Mouse (Mus musculus): ENCODE measurements around the gene Pet100. TPM values are rescaled to one million over a fixed set of nuclear protein-coding genes. Genes with fewer than 3 reads are reported as not detected.
A peak's percentile ranks its signal among the peaks of the same experiment; 100 is the strongest.

Gene Pet100
- polyA plus RNA-seq, 1 experiment from 2014 or later, result 91.2 TPM

DNA sequence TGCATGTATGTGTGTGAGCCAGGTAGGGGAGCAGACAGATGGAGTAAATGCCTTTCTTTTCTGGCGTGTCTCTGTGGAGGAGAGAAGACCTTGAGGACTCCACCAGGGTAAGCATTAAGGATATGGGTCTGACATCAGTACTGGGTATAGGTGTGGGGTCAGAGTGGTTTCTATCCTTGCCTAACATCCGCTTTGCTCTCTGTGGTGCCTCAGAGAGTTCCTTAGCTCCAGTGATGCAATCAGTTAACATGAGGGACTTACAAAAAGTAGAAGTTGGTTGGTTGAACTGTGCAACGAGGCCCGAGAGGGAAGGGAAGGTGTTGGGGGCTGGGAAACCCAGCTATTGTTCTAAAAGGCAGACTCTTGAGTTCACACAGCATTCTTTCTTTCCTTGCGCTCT is 43.1 kb downstream of the Pet100 start:
- DNase-seq, result peak; percentile 24
- H3K27me3 ChIP-seq (ENCODE audit: insufficient read depth, low read length), result no peaks in the 10 kb centered on the region
- no peak overlapping the region for H3K9ac ChIP-seq (replicated peaks)
- H3K4me1 ChIP-seq (ENCODE audit: insufficient read depth), result no peaks in the 10 kb centered on the region
- H3K36me3 ChIP-seq (replicated peaks; ENCODE audit: insufficient read depth, low read length), result no peaks in the 10 kb centered on the region
- H3K9me3 ChIP-seq (ENCODE audit: low read length), result no peaks in the 10 kb centered on the region
- TF ChIP-seq CTCF (IDR thresholded peaks at IDR 0.05; ENCODE audit: low read depth) (no peak), EP300 (IDR thresholded peaks at IDR 0.05; ENCODE audit: low read depth) (peak; percentile 54; the same call in 1 of the 2 replicates)
- H3K27ac ChIP-seq (ENCODE audit: low read depth), result peak overlapping the region; percentile 82
- 36% methylated on average over 5 of the region's 5 CpGs for WGBS (ENCODE audit: insufficient replicate concordance)
- peak overlapping the region; percentile 32; the same call in 1 of the 2 replicates for H3K4me2 ChIP-seq (ENCODE audit: low read depth, low read length)
- no peak overlapping the region for H3K4me3 ChIP-seq (ENCODE audit: low read depth, low read length)
- ATAC-seq, result peak; percentile 76

DNA sequence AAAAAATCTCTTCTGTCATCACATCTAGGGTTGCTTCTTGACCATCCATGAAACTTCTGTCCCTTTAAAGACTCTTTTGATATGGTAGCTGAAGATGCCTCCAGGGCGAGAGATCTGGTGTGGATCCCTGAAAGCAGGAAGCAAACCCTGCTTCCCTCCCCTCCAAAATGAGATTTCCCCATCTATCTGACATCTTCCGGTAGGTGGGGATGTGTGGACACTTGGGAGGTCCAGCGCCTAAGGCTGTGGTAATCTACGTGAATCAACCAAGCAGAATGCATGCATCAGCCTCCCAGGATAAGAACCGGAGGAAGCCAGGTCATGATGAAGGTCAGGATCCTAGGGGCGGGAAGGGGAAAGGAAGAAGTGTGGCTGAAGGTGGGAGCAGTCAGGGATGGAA is 44.2 kb downstream of the Pet100 start, which contains the start of gene Mcemp1:
Mcemp1 (plus strand) TSS at position 248 of the 400 bp plus-strand sequence.
- peak within 1 kb of the TSS; percentile 37 for H3K4me3 ChIP-seq (ENCODE audit: low read depth, low read length)
- no peak for TF ChIP-seq EP300 (IDR thresholded peaks at IDR 0.05; ENCODE audit: low read depth)
- no peak for TF ChIP-seq CTCF (IDR thresholded peaks at IDR 0.05; ENCODE audit: low read depth)

DNA sequence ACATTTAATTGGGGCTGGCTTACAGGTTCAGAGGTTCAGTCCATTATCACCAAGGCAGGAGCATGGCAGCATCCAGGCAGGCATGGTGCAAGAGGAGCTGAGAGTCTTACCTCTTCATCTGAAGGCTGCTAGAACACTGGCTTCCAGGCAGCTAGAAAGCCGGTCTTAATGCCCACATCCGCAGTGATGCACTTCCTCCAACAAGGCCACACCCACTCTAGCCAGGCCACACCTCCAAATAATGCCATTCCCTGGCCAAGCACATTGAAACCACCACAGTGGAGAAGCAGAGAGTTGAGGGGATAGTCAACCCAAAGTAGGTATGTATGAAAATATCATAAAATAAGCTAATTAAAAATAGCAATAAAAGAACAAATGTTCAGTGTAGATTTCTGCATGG is 49.0 kb downstream of the Pet100 start:
- 56% methylated on average over 2 of the region's 2 CpGs for WGBS (ENCODE audit: insufficient replicate concordance)
- ATAC-seq, result no peak
- no peak overlapping the region for H3K27ac ChIP-seq (ENCODE audit: low read depth)
- H3K4me1 ChIP-seq (ENCODE audit: insufficient read depth), result peaks cover 3% of the 10 kb centered on the region; the same call in 1 of the 2 replicates
- H3K9ac ChIP-seq (replicated peaks), result no peak overlapping the region
- H3K27me3 ChIP-seq (ENCODE audit: insufficient read depth, low read length), result no peaks in the 10 kb centered on the region
- TF ChIP-seq CTCF (IDR thresholded peaks at IDR 0.05; ENCODE audit: low read depth), result no peak
- no peak for TF ChIP-seq EP300 (IDR thresholded peaks at IDR 0.05; ENCODE audit: low read depth)
- H3K4me2 ChIP-seq (ENCODE audit: low read depth, low read length), result peak overlapping the region; percentile 49; the same call in 1 of the 2 replicates
- DNase-seq, result peak; percentile 60
- no peak overlapping the region for H3K4me3 ChIP-seq (ENCODE audit: low read depth, low read length)
- no peaks in the 10 kb centered on the region for H3K36me3 ChIP-seq (replicated peaks; ENCODE audit: insufficient read depth, low read length)
- no peaks in the 10 kb centered on the region for H3K9me3 ChIP-seq (ENCODE audit: low read length)

More for the DNA sequence above, 44.2 kb downstream of the Pet100 start, which contains the start of gene Mcemp1:
- Histone ChIP-seq H3K4me2 (ENCODE audit: low read depth, low read length) (peak within 1 kb of the TSS; percentile 44), H3K27me3 (ENCODE audit: insufficient read depth, low read length) (no peaks in the 10 kb centered on the region), H3K36me3 (replicated peaks; ENCODE audit: insufficient read depth, low read length) (no peaks in the 10 kb centered on the region), H3K9me3 (ENCODE audit: low read length) (no peaks in the 10 kb centered on the region), H3K4me1 (ENCODE audit: insufficient read depth) (no peaks in the 10 kb centered on the region), H3K9ac (replicated peaks) (peak within 1 kb of the TSS; percentile 30; the same call in 1 of the 2 replicates), H3K27ac (ENCODE audit: low read depth) (peak within 1 kb of the TSS; percentile 82)
- ATAC-seq, result peak; percentile 35; the same call in 1 of the 2 replicates
- DNase-seq, result no peak
- 57% methylated on average over 6 of the region's 6 CpGs for WGBS (ENCODE audit: insufficient replicate concordance)

GRCm38 (mm10) chr8:3671980-3672491 is 50.7 kb downstream of the Pet100 start, which contains the start of gene Fcor:
Gene Fcor, minus strand, starts transcription at chr8:3672362.
- WGBS (ENCODE audit: insufficient replicate concordance), result 2% methylated on average over 23 of the region's 23 CpGs
- TF ChIP-seq EP300 (IDR thresholded peaks at IDR 0.05; ENCODE audit: low read depth) (0 out of 2 replicates have a peak, but pooled peaks have one; percentile 11), CTCF (IDR thresholded peaks at IDR 0.05; ENCODE audit: low read depth) (peak; percentile 95)
- Histone ChIP-seq H3K27me3 (ENCODE audit: insufficient read depth, low read length) (no peaks in the 10 kb centered on the region), H3K4me3 (ENCODE audit: low read depth, low read length) (peak within 1 kb of the TSS; percentile 54), H3K9ac (replicated peaks) (peak within 1 kb of the TSS; percentile 47), H3K27ac (ENCODE audit: low read depth) (peak within 1 kb of the TSS; percentile 1; the same call in 1 of the 2 replicates), H3K4me1 (ENCODE audit: insufficient read depth) (peaks cover 8% of the 10 kb centered on the region), H3K9me3 (ENCODE audit: low read length) (no peaks in the 10 kb centered on the region), H3K36me3 (replicated peaks; ENCODE audit: insufficient read depth, low read length) (no peaks in the 10 kb centered on the region), H3K4me2 (ENCODE audit: low read depth, low read length) (peak within 1 kb of the TSS; percentile 82)
- peak; percentile 66 for ATAC-seq
- DNase-seq, result peak; percentile 88

DNA sequence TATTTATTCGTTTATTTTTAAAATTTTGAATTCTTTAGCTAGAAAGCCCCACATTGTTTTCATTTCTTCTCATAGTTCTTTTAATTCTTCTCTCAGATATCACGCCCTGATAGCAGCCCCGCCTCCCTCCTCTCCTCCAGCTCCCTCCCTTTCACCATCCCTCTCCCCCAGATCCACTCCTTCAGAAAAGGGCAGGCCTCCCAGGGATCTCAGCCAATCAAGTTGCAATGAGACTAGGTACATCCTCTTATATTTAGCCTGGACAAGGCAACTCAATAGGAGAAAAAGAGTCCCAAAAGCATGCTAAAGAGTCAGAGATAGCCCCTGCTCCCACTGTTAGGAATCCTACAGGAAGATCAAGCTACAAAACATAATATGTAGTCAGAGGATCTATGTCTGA is 53.3 kb downstream of the Pet100 start:
- no peak overlapping the region for H3K4me2 ChIP-seq (ENCODE audit: low read depth, low read length)

More for the DNA sequence above, 53.3 kb downstream of the Pet100 start:
- DNase-seq (no peak), ATAC-seq (no peak)
- TF ChIP-seq EP300 (IDR thresholded peaks at IDR 0.05; ENCODE audit: low read depth) (no peak), CTCF (IDR thresholded peaks at IDR 0.05; ENCODE audit: low read depth) (no peak)
- Histone ChIP-seq H3K27ac (ENCODE audit: low read depth) (no peak overlapping the region), H3K4me1 (ENCODE audit: insufficient read depth) (peaks cover 19% of the 10 kb centered on the region), H3K9me3 (ENCODE audit: low read length) (no peaks in the 10 kb centered on the region), H3K36me3 (replicated peaks; ENCODE audit: insufficient read depth, low read length) (peaks cover 10% of the 10 kb centered on the region), H3K9ac (replicated peaks) (no peak overlapping the region), H3K4me3 (ENCODE audit: low read depth, low read length) (no peak overlapping the region), H3K27me3 (ENCODE audit: insufficient read depth, low read length) (no peaks in the 10 kb centered on the region)
- WGBS (ENCODE audit: insufficient replicate concordance), result 57% methylated on average over 3 of the region's 3 CpGs

Other genes starting within 250 kb of the Pet100 start
- 1.8 and 1.9 TPM in 2 replicates for gene Arhgef18, start 228.5 kb upstream of the Pet100 start, polyA plus RNA-seq (2015; fragmentation: Nextera tagmentation; extraction: Ambion mirVana)
- 14.8 and 14.9 TPM in 2 replicates for gene Pex11g, start 153.9 kb upstream of the Pet100 start, polyA plus RNA-seq (2015; fragmentation: Nextera tagmentation; extraction: Ambion mirVana)
- gene Tex45, start 150.7 kb upstream of the Pet100 start, polyA plus RNA-seq (2015; fragmentation: Nextera tagmentation; extraction: Ambion mirVana), result not detected in 2 replicates
- gene Zfp358, start 128.4 kb upstream of the Pet100 start, polyA plus RNA-seq (2015; fragmentation: Nextera tagmentation; extraction: Ambion mirVana), result 4.9 and 6.3 TPM in 2 replicates
- gene Mcoln1, start 121.1 kb upstream of the Pet100 start, polyA plus RNA-seq (2015; fragmentation: Nextera tagmentation; extraction: Ambion mirVana), result 19.9 and 20.6 TPM in 2 replicates
- 6.4 TPM in 2 replicates for gene Pnpla6, start 106.2 kb upstream of the Pet100 start, polyA plus RNA-seq (2015; fragmentation: Nextera tagmentation; extraction: Ambion mirVana)
- 0.89 and 1.0 TPM in 2 replicates for gene C330021F23Rik, start 53.6 kb upstream of the Pet100 start, polyA plus RNA-seq (2015; fragmentation: Nextera tagmentation; extraction: Ambion mirVana)
- gene Camsap3, start 34.3 kb upstream of the Pet100 start, polyA plus RNA-seq (2015; fragmentation: Nextera tagmentation; extraction: Ambion mirVana), result 2.4 and 2.6 TPM in 2 replicates
- 13.2 and 15.9 TPM in 2 replicates for gene Xab2, start 232 bp upstream of the Pet100 start, polyA plus RNA-seq (2015; fragmentation: Nextera tagmentation; extraction: Ambion mirVana)
- gene Pcp2, start 4.0 kb downstream of the Pet100 start, polyA plus RNA-seq (2015; fragmentation: Nextera tagmentation; extraction: Ambion mirVana), result 0.07 TPM in 1 of 2 replicates, not detected in the other
- gene Stxbp2, start 9.4 kb downstream of the Pet100 start, polyA plus RNA-seq (2015; fragmentation: Nextera tagmentation; extraction: Ambion mirVana), result 40.5 and 46.9 TPM in 2 replicates
- not detected in 2 replicates for gene Retn, start 34.2 kb downstream of the Pet100 start, polyA plus RNA-seq (2015; fragmentation: Nextera tagmentation; extraction: Ambion mirVana)
- 11.9 and 12.8 TPM in 2 replicates for gene Mcemp1, start 44.2 kb downstream of the Pet100 start, polyA plus RNA-seq (2015; fragmentation: Nextera tagmentation; extraction: Ambion mirVana)
- 2.7 and 3.4 TPM in 2 replicates for gene Fcor, start 50.8 kb downstream of the Pet100 start, polyA plus RNA-seq (2015; fragmentation: Nextera tagmentation; extraction: Ambion mirVana)
- gene Trappc5, start 54.8 kb downstream of the Pet100 start, polyA plus RNA-seq (2015; fragmentation: Nextera tagmentation; extraction: Ambion mirVana), result 16.6 and 16.9 TPM in 2 replicates
- gene Fcer2a, start 72.6 kb downstream of the Pet100 start, polyA plus RNA-seq (2015; fragmentation: Nextera tagmentation; extraction: Ambion mirVana), result 0.05 and 0.06 TPM in 2 replicates
- 29.3 and 30.2 TPM in 2 replicates for gene Clec4g, start 99.1 kb downstream of the Pet100 start, polyA plus RNA-seq (2015; fragmentation: Nextera tagmentation; extraction: Ambion mirVana)
- 0.14 and 0.19 TPM in 2 replicates for gene Cd209a, start 127.4 kb downstream of the Pet100 start, polyA plus RNA-seq (2015; fragmentation: Nextera tagmentation; extraction: Ambion mirVana)
- gene Cd209e, start 232.8 kb downstream of the Pet100 start, polyA plus RNA-seq (2015; fragmentation: Nextera tagmentation; extraction: Ambion mirVana), result 0.09 TPM in 1 of 2 replicates, not detected in the other

Data from liver, postnatal 0 days (tissue).